Comparison of ENCODE assay signal across 8 mouse cellular contexts in genomic region chr12:105784196-105784999, GRCm38 (mm10). TPM values are rescaled to one million over a fixed set of nuclear protein-coding genes. Genes with fewer than 3 reads are reported as not detected.
DNase-seq lines count a peak whose midpoint lies in the region; ATAC-seq lines count a peak whose summit lies in the region.

Gene Papola, plus strand, starts transcription at chr12:105784694.

- H3K27ac ChIP-seq in forebrain, embryonic 14.5 days (ENCODE audit: low read depth, low read length) = peak within 1 kb of the TSS; percentile 97
- peak within 1 kb of the TSS; percentile 98 for H3K27ac ChIP-seq in neural tube, embryonic 15.5 days (replicated peaks)

- peaks cover 13% of the 10 kb centered on the region for H3K4me1 ChIP-seq in forebrain, embryonic 14.5 days (ENCODE audit: control insufficient read depth, insufficient read depth, low read length)
- H3K4me1 ChIP-seq in neural tube, embryonic 15.5 days = peaks cover 28% of the 10 kb centered on the region

- peak within 1 kb of the TSS; percentile 85 for H3K9ac ChIP-seq in forebrain, embryonic 14.5 days (ENCODE audit: low read length)
- H3K9ac ChIP-seq in neural tube, embryonic 15.5 days (replicated peaks) = peak within 1 kb of the TSS; percentile 83

- no peaks in the 10 kb centered on the region for H3K9me3 ChIP-seq in forebrain, embryonic 14.5 days (replicated peaks; ENCODE audit: control insufficient read depth, low read length)
- H3K9me3 ChIP-seq in neural tube, embryonic 15.5 days (replicated peaks) = no peaks in the 10 kb centered on the region

- peak within 1 kb of the TSS; percentile 72 for H3K4me2 ChIP-seq in forebrain, embryonic 14.5 days (ENCODE audit: low read length)
- H3K4me2 ChIP-seq in neural tube, embryonic 15.5 days = peak within 1 kb of the TSS; percentile 85

- DNase-seq in ES-CJ7 (ENCODE audit: low read depth, low spot score) = peak; percentile 93
- DNase-seq in cerebellum, adult 11 months = peak; percentile 89
- DNase-seq in forebrain, embryonic 14.5 days (ENCODE audit: low spot score) = peak; percentile 97
- DNase-seq in heart, postnatal 14 days = peak; percentile 85 to 88
- peak; percentile 91 for DNase-seq in layer of hippocampus, adult 11-12 months (ENCODE audit: low spot score)
- peak; percentile 87 to 89 for DNase-seq in lung, adult 18-20 months
- peak; percentile 92 for DNase-seq in testis, postnatal 14 days (ENCODE audit: low spot score)

- intact Hi-C loops in heart, postnatal 14 days (cut with DNase I) = loop anchor here (2.0 kb wide), 1 partner anchor 98 kb away; no protein-coding TSS in a partner anchor

- H3K36me3 ChIP-seq in forebrain, embryonic 14.5 days (ENCODE audit: control insufficient read depth, insufficient read depth, low read length) = no peaks in the 10 kb centered on the region
- H3K36me3 ChIP-seq in neural tube, embryonic 15.5 days = no peaks in the 10 kb centered on the region

- under 1% methylated on average over 72 of the region's 85 CpGs for WGBS in forebrain, embryonic 14.5 days
- under 1% methylated on average over 67 of the region's 85 CpGs for WGBS in neural tube, embryonic 15.5 days

- ATAC-seq in forebrain, embryonic 14.5 days = peak; percentile 96
- ATAC-seq in neural tube, embryonic 15.5 days (ENCODE audit: low FRiP score) = peak; percentile 94

- peak within 1 kb of the TSS; percentile 90 for H3K4me3 ChIP-seq in forebrain, embryonic 14.5 days (ENCODE audit: low read depth, low read length)
- peak within 1 kb of the TSS; percentile 87 for H3K4me3 ChIP-seq in neural tube, embryonic 15.5 days (replicated peaks)

- no peaks in the 10 kb centered on the region for H3K27me3 ChIP-seq in forebrain, embryonic 14.5 days (replicated peaks; ENCODE audit: control insufficient read depth, insufficient read depth, low read length)
- H3K27me3 ChIP-seq in neural tube, embryonic 15.5 days (replicated peaks) = no peaks in the 10 kb centered on the region

RNA-seq across cellular contexts. Expression of gene Papola, which starts in this region (rescaled TPM):
- 164 and 176 TPM in 2 replicates for polyA plus RNA-seq in forebrain, embryonic 14.5 days (2014; fragmentation: Nextera tagmentation; extraction: Ambion mirVana)
- 100 to 1,000 TPM; 123 to 140 TPM for total RNA-seq in heart, postnatal 14 days (2021)
- polyA plus RNA-seq in neural tube, embryonic 15.5 days (2015; fragmentation: Nextera tagmentation; extraction: Ambion mirVana) = 137 and 161 TPM in 2 replicates

Comparison
In these comparisons a context has a peak if more than half of its experiments do, and no peak if none do; other contexts are left out.
1. Peak in every context shown above with its lines: DNase-seq, ATAC-seq, H3K4me3 ChIP-seq and H3K27ac ChIP-seq.